Mouse (Mus musculus) left cerebral cortex, postnatal 4 days (tissue): Measurements from ENCODE around the gene Snx9. TPM values are rescaled to one million over a fixed set of nuclear protein-coding genes. Genes with fewer than 3 reads are reported as not detected.

Source experiments
- total RNA-seq, 2 experiments: library from RNA; stranded (reverse); gene quantifications; 2 replicates each; pipeline ENCODE4 v1.2.3; 2021

Snx9 gene
- total RNA-seq, 2 experiments from 2014 or later, result 10.2 to 10.4 TPM

Other genes with a start within 250 kb of the Snx9 start
- gene Synj2, start 100.0 kb downstream of the Snx9 start, total RNA-seq, result 10 to 100 TPM in 1 of 2 experiments, 1 to 10 TPM in 1; 9.7 to 13.3 TPM
- gene Serac1, start 238.4 kb downstream of the Snx9 start, total RNA-seq, result 10 to 100 TPM; 18.7 to 19.8 TPM
- 100 to 1,000 TPM; 168 to 169 TPM for gene Gtf2h5, start 238.5 kb downstream of the Snx9 start, total RNA-seq